Mouse (Mus musculus): ENCODE results near the gene Pcnx4. TPM values are rescaled to one million over a fixed set of nuclear protein-coding genes. Genes with fewer than 3 reads are reported as not detected.

Gene Pcnx4
- 18.0 and 18.4 TPM in 2 replicates for polyA plus RNA-seq (2012; rRNA removed)

GRCm38 (mm10) chr12:72536021-72536597, at the start of gene Pcnx4:
TSS of gene Pcnx4 (plus strand) at chr12:72536383.
- no peaks in the 10 kb centered on the region; the same call in 1 of the 2 replicates for H3K4me1 ChIP-seq (ENCODE audit: control insufficient read depth, insufficient read depth, low read length)
- H3K4me3 ChIP-seq (ENCODE audit: insufficient read depth, low read length): peak within 1 kb of the TSS; percentile 59
- H3K27ac ChIP-seq (ENCODE audit: insufficient read depth, low read length): no peak within 1 kb of the TSS
- TF ChIP-seq CTCF (IDR thresholded peaks at IDR 0.05; ENCODE audit: extremely low read depth, insufficient read depth, low read length): no peak
- TF ChIP-seq POLR2A (IDR thresholded peaks at IDR 0.05; ENCODE audit: extremely low read depth, insufficient read depth, low read length): peak; percentile 67

GRCm38 (mm10) chr12:72487498-72487897, 48.7 kb upstream of the Pcnx4 start:
- TF ChIP-seq CTCF (IDR thresholded peaks at IDR 0.05; ENCODE audit: extremely low read depth, insufficient read depth, low read length) (no peak), POLR2A (IDR thresholded peaks at IDR 0.05; ENCODE audit: extremely low read depth, insufficient read depth, low read length) (no peak)
- Histone ChIP-seq H3K4me3 (ENCODE audit: insufficient read depth, low read length) (no peak overlapping the region), H3K4me1 (ENCODE audit: control insufficient read depth, insufficient read depth, low read length) (no peaks in the 10 kb centered on the region), H3K27ac (ENCODE audit: insufficient read depth, low read length) (no peak overlapping the region)

- no peak overlapping the region for H3K27ac ChIP-seq (ENCODE audit: insufficient read depth, low read length)
- H3K4me3 ChIP-seq (ENCODE audit: insufficient read depth, low read length): no peak overlapping the region
- no peaks in the 10 kb centered on the region for H3K4me1 ChIP-seq (ENCODE audit: control insufficient read depth, insufficient read depth, low read length)
- TF ChIP-seq POLR2A (IDR thresholded peaks at IDR 0.05; ENCODE audit: extremely low read depth, insufficient read depth, low read length): no peak
- no peak for TF ChIP-seq CTCF (IDR thresholded peaks at IDR 0.05; ENCODE audit: extremely low read depth, insufficient read depth, low read length)
These were observed 46.2 kb upstream of the Pcnx4 start for GRCm38 (mm10) chr12:72489995-72490394.

GRCm38 (mm10) chr12:72491063-72491719, 45.0 kb upstream of the Pcnx4 start:
- Histone ChIP-seq H3K4me1 (ENCODE audit: control insufficient read depth, insufficient read depth, low read length) (no peaks in the 10 kb centered on the region), H3K27ac (ENCODE audit: insufficient read depth, low read length) (no peak overlapping the region), H3K4me3 (ENCODE audit: insufficient read depth, low read length) (no peak overlapping the region)
- TF ChIP-seq POLR2A (IDR thresholded peaks at IDR 0.05; ENCODE audit: extremely low read depth, insufficient read depth, low read length) (no peak), CTCF (IDR thresholded peaks at IDR 0.05; ENCODE audit: extremely low read depth, insufficient read depth, low read length) (no peak)

GRCm38 (mm10) chr12:72496866-72497600, 39.1 kb upstream of the Pcnx4 start:
- TF ChIP-seq CTCF (IDR thresholded peaks at IDR 0.05; ENCODE audit: extremely low read depth, insufficient read depth, low read length): no peak
- no peak for TF ChIP-seq POLR2A (IDR thresholded peaks at IDR 0.05; ENCODE audit: extremely low read depth, insufficient read depth, low read length)
- H3K4me1 ChIP-seq (ENCODE audit: control insufficient read depth, insufficient read depth, low read length): no peaks in the 10 kb centered on the region; the same call in 1 of the 2 replicates
- H3K4me3 ChIP-seq (ENCODE audit: insufficient read depth, low read length): no peak overlapping the region
- H3K27ac ChIP-seq (ENCODE audit: insufficient read depth, low read length): no peak overlapping the region

- no peak overlapping the region for H3K4me3 ChIP-seq (ENCODE audit: insufficient read depth, low read length)
- H3K27ac ChIP-seq (ENCODE audit: insufficient read depth, low read length): no peak overlapping the region
- no peaks in the 10 kb centered on the region for H3K4me1 ChIP-seq (ENCODE audit: control insufficient read depth, insufficient read depth, low read length)
- TF ChIP-seq CTCF (IDR thresholded peaks at IDR 0.05; ENCODE audit: extremely low read depth, insufficient read depth, low read length) (no peak), POLR2A (IDR thresholded peaks at IDR 0.05; ENCODE audit: extremely low read depth, insufficient read depth, low read length) (no peak)
These were observed 26.6 kb upstream of the Pcnx4 start for GRCm38 (mm10) chr12:72509606-72510005.

- Histone ChIP-seq H3K27ac (ENCODE audit: insufficient read depth, low read length) (no peak overlapping the region), H3K4me1 (ENCODE audit: control insufficient read depth, insufficient read depth, low read length) (no peaks in the 10 kb centered on the region), H3K4me3 (ENCODE audit: insufficient read depth, low read length) (no peak overlapping the region)
- TF ChIP-seq POLR2A (IDR thresholded peaks at IDR 0.05; ENCODE audit: extremely low read depth, insufficient read depth, low read length) (no peak), CTCF (IDR thresholded peaks at IDR 0.05; ENCODE audit: extremely low read depth, insufficient read depth, low read length) (peak; percentile 39; the same call in 1 of the 2 replicates)
These were observed 20.7 kb upstream of the Pcnx4 start for GRCm38 (mm10) chr12:72515446-72515845.

- H3K4me1 ChIP-seq (ENCODE audit: control insufficient read depth, insufficient read depth, low read length): no peaks in the 10 kb centered on the region
- H3K4me3 ChIP-seq (ENCODE audit: insufficient read depth, low read length): no peak overlapping the region
- H3K27ac ChIP-seq (ENCODE audit: insufficient read depth, low read length): no peak overlapping the region
- TF ChIP-seq CTCF (IDR thresholded peaks at IDR 0.05; ENCODE audit: extremely low read depth, insufficient read depth, low read length) (no peak), POLR2A (IDR thresholded peaks at IDR 0.05; ENCODE audit: extremely low read depth, insufficient read depth, low read length) (no peak)
These were observed 18.0 kb upstream of the Pcnx4 start for GRCm38 (mm10) chr12:72518114-72518728.

GRCm38 (mm10) chr12:72519352-72519751, 16.8 kb upstream of the Pcnx4 start:
- Histone ChIP-seq H3K27ac (ENCODE audit: insufficient read depth, low read length) (no peak overlapping the region), H3K4me3 (ENCODE audit: insufficient read depth, low read length) (no peak overlapping the region), H3K4me1 (ENCODE audit: control insufficient read depth, insufficient read depth, low read length) (no peaks in the 10 kb centered on the region)
- no peak for TF ChIP-seq POLR2A (IDR thresholded peaks at IDR 0.05; ENCODE audit: extremely low read depth, insufficient read depth, low read length)

Data from cortical plate, adult 2 months (tissue).